Mouse (Mus musculus): ENCODE measurements around the gene Pstpip1.

DNA sequence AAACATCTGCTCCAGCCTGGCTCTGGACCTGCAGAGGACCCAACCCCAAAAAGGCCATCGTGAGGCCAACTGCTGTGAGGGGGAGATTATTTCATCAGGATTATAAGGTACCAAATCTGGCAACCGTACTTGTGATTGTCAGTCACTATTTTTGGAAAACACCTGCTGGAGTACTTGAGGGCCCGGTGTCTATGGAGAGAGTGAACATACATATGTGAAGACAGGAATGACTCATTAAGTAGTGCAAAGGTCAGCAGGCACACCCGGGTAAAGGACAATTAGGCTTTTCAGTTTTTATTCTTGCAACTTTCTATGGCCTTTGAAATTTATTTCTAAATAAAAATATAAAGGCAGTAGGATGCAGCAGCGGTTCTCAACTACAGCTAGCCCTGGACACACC, 44.2 kb downstream of the Pstpip1 start:
- TF ChIP-seq CTCF (IDR thresholded peaks at IDR 0.05; ENCODE audit: extremely low read depth, insufficient read length, insufficient replicate concordance, low read depth, low read length) (no peak), POLR2A (IDR thresholded peaks at IDR 0.05; ENCODE audit: low read depth, low read length) (no peak)

All from small intestine, adult 2 months (tissue).